ENCODE assay signal across 26 mouse cellular contexts in the genomic region with DNA sequence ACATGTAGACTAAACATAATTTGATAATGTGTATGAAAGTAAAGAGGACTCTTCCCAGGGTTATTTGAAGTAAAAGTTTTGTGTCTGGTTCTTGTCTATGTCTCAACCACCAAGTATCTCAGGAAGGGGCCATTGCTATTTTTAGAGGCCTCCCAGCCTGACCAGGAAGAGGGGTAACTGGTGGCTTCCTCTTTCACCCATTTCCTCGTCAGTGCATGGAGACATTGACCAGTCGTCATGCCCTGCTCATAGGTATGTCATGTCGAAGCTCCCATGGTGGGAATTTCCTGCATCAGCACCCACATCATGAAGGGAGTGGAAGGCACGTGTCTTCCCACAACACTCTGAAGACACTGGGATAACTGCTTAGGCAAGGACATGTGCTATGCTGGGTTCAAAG. TPM values are rescaled to one million over a fixed set of nuclear protein-coding genes. Genes with fewer than 3 reads are reported as not detected.
A peak's percentile ranks its signal among the peaks of the same experiment; 100 is the strongest.
DNase-seq lines count a peak whose midpoint lies in the region; ATAC-seq lines count a peak whose summit lies in the region.
"Had no signal": no experiment of that assay in that cellular context is flagged by ENCODE, and none has a peak within 500 bp of the region (broad histone marks: within the 10 kb centered on the region; RNA-seq: fewer than 3 reads in every experiment).

No protein-coding gene starts in this region.

- H3K27me3 ChIP-seq in heart, embryonic 10.5 days (ENCODE audit: insufficient read depth, poor library complexity, severe bottlenecking) = no peaks in the 10 kb centered on the region
- H3K27me3 ChIP-seq in midbrain, embryonic 11.5 days (ENCODE audit: control insufficient read depth, insufficient read depth, low read length) = no peaks in the 10 kb centered on the region
- H3K27me3 ChIP-seq in midbrain, embryonic 10.5 days (ENCODE audit: low read depth, poor library complexity, severe bottlenecking) = no peaks in the 10 kb centered on the region
- H3K27me3 ChIP-seq in liver, embryonic 15.5 days = no peaks in the 10 kb centered on the region
- H3K27me3 ChIP-seq in hindbrain, embryonic 14.5 days (ENCODE audit: control insufficient read depth, insufficient read depth, low read length) = no peaks in the 10 kb centered on the region
- H3K27me3 ChIP-seq: heart, embryonic 13.5 days; hindbrain, embryonic 13.5 days; midbrain, embryonic 12.5 days; Patski had no signal

- WGBS in heart, embryonic 10.5 days = 35% methylated on average over 4 of the region's 4 CpGs
- WGBS in midbrain, embryonic 11.5 days = 81% methylated on average over 4 of the region's 4 CpGs
- 85% methylated on average over 4 of the region's 4 CpGs for WGBS in midbrain, embryonic 10.5 days
- WGBS in liver, embryonic 15.5 days (ENCODE audit: insufficient replicate concordance) = 8% methylated on average over 4 of the region's 4 CpGs
- 84% methylated on average over 4 of the region's 4 CpGs for WGBS in hindbrain, embryonic 14.5 days

- H3K9me3 ChIP-seq in heart, embryonic 10.5 days = no peaks in the 10 kb centered on the region
- H3K9me3 ChIP-seq in midbrain, embryonic 11.5 days (ENCODE audit: control insufficient read depth, low read length) = no peaks in the 10 kb centered on the region
- H3K9me3 ChIP-seq in midbrain, embryonic 10.5 days (replicated peaks) = no peaks in the 10 kb centered on the region
- no peaks in the 10 kb centered on the region for H3K9me3 ChIP-seq in liver, embryonic 15.5 days (replicated peaks)
- H3K9me3 ChIP-seq in hindbrain, embryonic 14.5 days (ENCODE audit: control insufficient read depth, low read length) = no peaks in the 10 kb centered on the region
- H3K9me3 ChIP-seq: heart, embryonic 13.5 days; hindbrain, embryonic 13.5 days; midbrain, embryonic 12.5 days had no signal

- H3K27ac ChIP-seq in heart, embryonic 10.5 days = peak overlapping the region; percentile 49; the same call in 1 of the 2 replicates
- no peak overlapping the region for H3K27ac ChIP-seq in midbrain, embryonic 11.5 days (ENCODE audit: low read depth, low read length)
- H3K27ac ChIP-seq in midbrain, embryonic 10.5 days (replicated peaks) = no peak overlapping the region
- no peak overlapping the region for H3K27ac ChIP-seq in liver, embryonic 15.5 days (replicated peaks)
- H3K27ac ChIP-seq in hindbrain, embryonic 14.5 days = no peak overlapping the region
- H3K27ac ChIP-seq: heart, embryonic 13.5 days; hindbrain, embryonic 13.5 days; midbrain, embryonic 12.5 days had no signal

- H3K4me2 ChIP-seq in midbrain, embryonic 11.5 days = no peak overlapping the region
- peak overlapping the region; percentile 23 for H3K4me2 ChIP-seq in liver, embryonic 15.5 days
- no peak overlapping the region for H3K4me2 ChIP-seq in hindbrain, embryonic 14.5 days (replicated peaks)
- H3K4me2 ChIP-seq: heart, embryonic 13.5 days; hindbrain, embryonic 13.5 days; lung, embryonic 14.5 days; midbrain, embryonic 12.5 days had no signal

- no peak overlapping the region for H3K4me3 ChIP-seq in heart, embryonic 10.5 days
- no peak overlapping the region for H3K4me3 ChIP-seq in midbrain, embryonic 11.5 days (ENCODE audit: low read depth, low read length)
- H3K4me3 ChIP-seq in midbrain, embryonic 10.5 days = no peak overlapping the region
- no peak overlapping the region for H3K4me3 ChIP-seq in liver, embryonic 15.5 days (replicated peaks)
- no peak overlapping the region for H3K4me3 ChIP-seq in hindbrain, embryonic 14.5 days (replicated peaks; ENCODE audit: low read length)
- H3K4me3 ChIP-seq: heart, embryonic 13.5 days; hindbrain, embryonic 13.5 days; midbrain, embryonic 12.5 days had no signal

- peaks cover 21% of the 10 kb centered on the region for H3K36me3 ChIP-seq in heart, embryonic 10.5 days
- H3K36me3 ChIP-seq in midbrain, embryonic 11.5 days (ENCODE audit: control insufficient read depth, insufficient read depth, low read length) = peaks cover 3% of the 10 kb centered on the region; the same call in 1 of the 2 replicates
- peaks cover 30% of the 10 kb centered on the region for H3K36me3 ChIP-seq in midbrain, embryonic 10.5 days
- peaks cover 4% of the 10 kb centered on the region; the same call in 1 of the 2 replicates for H3K36me3 ChIP-seq in liver, embryonic 15.5 days (replicated peaks)
- peaks cover 29% of the 10 kb centered on the region for H3K36me3 ChIP-seq in hindbrain, embryonic 14.5 days (replicated peaks; ENCODE audit: control insufficient read depth, insufficient read depth)

- no peak for ATAC-seq in midbrain, embryonic 11.5 days (ENCODE audit: low FRiP score)
- no peak for ATAC-seq in liver, embryonic 15.5 days (ENCODE audit: insufficient read depth)
- ATAC-seq in hindbrain, embryonic 14.5 days (ENCODE audit: low FRiP score) = no peak
- ATAC-seq: forebrain, embryonic 14.5 days; inflammation-experienced regulatory T-cells, adult 6 months; Patski had no signal

- peaks cover 27% of the 10 kb centered on the region for H3K4me1 ChIP-seq in heart, embryonic 10.5 days
- peaks cover 8% of the 10 kb centered on the region for H3K4me1 ChIP-seq in midbrain, embryonic 11.5 days (ENCODE audit: control insufficient read depth, insufficient read depth, low read length)
- peaks cover 20% of the 10 kb centered on the region for H3K4me1 ChIP-seq in midbrain, embryonic 10.5 days
- peaks cover 34% of the 10 kb centered on the region for H3K4me1 ChIP-seq in liver, embryonic 15.5 days (replicated peaks)
- peaks cover 9% of the 10 kb centered on the region for H3K4me1 ChIP-seq in hindbrain, embryonic 14.5 days (replicated peaks; ENCODE audit: control insufficient read depth, insufficient read depth, low read length)

- DNase-seq in heart, embryonic 10.5 days (ENCODE audit: low spot score) = no peak
- DNase-seq in heart, postnatal 14 days = no peak
- peak; percentile 6 for DNase-seq in midbrain, embryonic 11.5 days (ENCODE audit: low spot score, missing footprints)
- no peak for DNase-seq in midbrain, embryonic 10.5 days (ENCODE audit: low spot score)
- no peak for DNase-seq in hindbrain, embryonic 14.5 days (ENCODE audit: low spot score)
- no peak for DNase-seq in adrenal gland, adult 2 months
- DNase-seq in spleen, adult 18-20 months = no peak
- DNase-seq: cerebellum, adult 2 months; cerebellum, postnatal 36 days; gastrocnemius, postnatal 10 days; heart, adult 18-20 months; heart, postnatal 36 days; kidney, adult 18-20 months; kidney, postnatal 10 days; lung, embryonic 14.5 days; right cerebral cortex, postnatal 14 days; thymus, postnatal 25 days had no signal

- H3K9ac ChIP-seq in midbrain, embryonic 11.5 days (ENCODE audit: low read length) = no peak overlapping the region
- no peak overlapping the region for H3K9ac ChIP-seq in liver, embryonic 15.5 days
- no peak overlapping the region for H3K9ac ChIP-seq in hindbrain, embryonic 14.5 days
- H3K9ac ChIP-seq: heart, embryonic 13.5 days; hindbrain, embryonic 13.5 days; lung, embryonic 14.5 days; midbrain, embryonic 12.5 days had no signal

- intact Hi-C loops in heart, postnatal 14 days (cut with DNase I) = no loop called here

RNA-seq across cellular contexts. Expression of a gene that starts 2.7 kb away (rescaled TPM):
- polyA plus RNA-seq in heart, embryonic 10.5 days (2016; fragmentation: Nextera tagmentation; extraction: Ambion mirVana) = 10.6 and 13.6 TPM in 2 replicates
- total RNA-seq in heart, postnatal 14 days (2021) = 1 to 10 TPM; 5.5 to 8.1 TPM
- 6.4 and 6.9 TPM in 2 replicates for polyA plus RNA-seq in midbrain, embryonic 11.5 days (2014; fragmentation: Nextera tagmentation; extraction: Ambion mirVana)
- 13.5 and 15.6 TPM in 2 replicates for polyA plus RNA-seq in midbrain, embryonic 10.5 days (2016; fragmentation: Nextera tagmentation; extraction: Ambion mirVana)
- polyA plus RNA-seq in liver, embryonic 15.5 days (2015; fragmentation: Nextera tagmentation; extraction: Ambion mirVana) = 7.8 and 8.7 TPM in 2 replicates
- 7.9 and 9.1 TPM in 2 replicates for polyA plus RNA-seq in hindbrain, embryonic 14.5 days (2014; fragmentation: Nextera tagmentation; extraction: Ambion mirVana)
- 10 to 100 TPM; 21.9 to 38.8 TPM for total RNA-seq in adrenal gland, adult 2 months (2021)
- 21.9 and 22.1 TPM in 2 replicates for polyA plus RNA-seq in adrenal gland, adult 2 months (2012; rRNA removed)

RNA-seq across cellular contexts. Expression of a gene that starts 15.8 kb away (rescaled TPM):
- polyA plus RNA-seq in heart, embryonic 10.5 days (2016; fragmentation: Nextera tagmentation; extraction: Ambion mirVana) = 47.3 and 67.8 TPM in 2 replicates
- total RNA-seq in heart, postnatal 14 days (2021) = 10 to 100 TPM; 12.2 to 13.8 TPM
- polyA plus RNA-seq in midbrain, embryonic 11.5 days (2014; fragmentation: Nextera tagmentation; extraction: Ambion mirVana) = 88.3 and 89.4 TPM in 2 replicates
- polyA plus RNA-seq in midbrain, embryonic 10.5 days (2016; fragmentation: Nextera tagmentation; extraction: Ambion mirVana) = 78.9 and 79.8 TPM in 2 replicates
- polyA plus RNA-seq in liver, embryonic 15.5 days (2015; fragmentation: Nextera tagmentation; extraction: Ambion mirVana) = 5.1 and 6.0 TPM in 2 replicates
- 65.8 and 67.3 TPM in 2 replicates for polyA plus RNA-seq in hindbrain, embryonic 14.5 days (2014; fragmentation: Nextera tagmentation; extraction: Ambion mirVana)
- total RNA-seq in adrenal gland, adult 2 months (2021) = 10 to 100 TPM; 27.2 to 34.0 TPM
- polyA plus RNA-seq in adrenal gland, adult 2 months (2012; rRNA removed) = 17.3 and 26.5 TPM in 2 replicates

RNA-seq across cellular contexts. Expression of a gene that starts 16.1 kb away (rescaled TPM):
- polyA plus RNA-seq in heart, embryonic 10.5 days (2016; fragmentation: Nextera tagmentation; extraction: Ambion mirVana) = 2.4 and 5.4 TPM in 2 replicates
- total RNA-seq in heart, postnatal 14 days (2021) = 1 to 10 TPM in 1 of 2 experiments, under 1 TPM in 1; 0.45 to 1.0 TPM
- polyA plus RNA-seq in midbrain, embryonic 11.5 days (2014; fragmentation: Nextera tagmentation; extraction: Ambion mirVana) = 0.88 and 0.89 TPM in 2 replicates
- polyA plus RNA-seq in midbrain, embryonic 10.5 days (2016; fragmentation: Nextera tagmentation; extraction: Ambion mirVana) = 1.5 and 2.0 TPM in 2 replicates
- polyA plus RNA-seq in liver, embryonic 15.5 days (2015; fragmentation: Nextera tagmentation; extraction: Ambion mirVana) = 13.3 and 17.0 TPM in 2 replicates
- polyA plus RNA-seq in hindbrain, embryonic 14.5 days (2014; fragmentation: Nextera tagmentation; extraction: Ambion mirVana) = 0.19 TPM in 1 of 2 replicates, not detected in the other
- total RNA-seq in adrenal gland, adult 2 months (2021) = 1 to 10 TPM; 1.7 to 3.7 TPM
- polyA plus RNA-seq in adrenal gland, adult 2 months (2012; rRNA removed) = 2.0 and 5.5 TPM in 2 replicates
- total RNA-seq: left cerebral cortex, adult 18-20 months; neutrophil, adult 5-6 weeks had no signal

RNA-seq across cellular contexts. Expression of a gene that starts 57.9 kb away (rescaled TPM):
- polyA plus RNA-seq in heart, embryonic 10.5 days (2016; fragmentation: Nextera tagmentation; extraction: Ambion mirVana) = 24.1 and 38.1 TPM in 2 replicates
- total RNA-seq in heart, postnatal 14 days (2021) = 10 to 100 TPM; 11.4 TPM
- 41.5 and 42.2 TPM in 2 replicates for polyA plus RNA-seq in midbrain, embryonic 11.5 days (2014; fragmentation: Nextera tagmentation; extraction: Ambion mirVana)
- 34.9 and 35.9 TPM in 2 replicates for polyA plus RNA-seq in midbrain, embryonic 10.5 days (2016; fragmentation: Nextera tagmentation; extraction: Ambion mirVana)
- polyA plus RNA-seq in liver, embryonic 15.5 days (2015; fragmentation: Nextera tagmentation; extraction: Ambion mirVana) = 11.0 and 11.4 TPM in 2 replicates
- polyA plus RNA-seq in hindbrain, embryonic 14.5 days (2014; fragmentation: Nextera tagmentation; extraction: Ambion mirVana) = 29.2 and 30.2 TPM in 2 replicates
- total RNA-seq in adrenal gland, adult 2 months (2021) = 10 to 100 TPM; 24.2 to 25.1 TPM
- polyA plus RNA-seq in adrenal gland, adult 2 months (2012; rRNA removed) = 14.1 and 14.7 TPM in 2 replicates

RNA-seq across cellular contexts. Expression of a gene that starts 57.9 kb away (rescaled TPM):
- polyA plus RNA-seq in heart, embryonic 10.5 days (2016; fragmentation: Nextera tagmentation; extraction: Ambion mirVana) = 59.7 and 63.9 TPM in 2 replicates
- total RNA-seq in heart, postnatal 14 days (2021) = 10 to 100 TPM; 18.7 to 20.4 TPM
- polyA plus RNA-seq in midbrain, embryonic 11.5 days (2014; fragmentation: Nextera tagmentation; extraction: Ambion mirVana) = 59.5 and 61.7 TPM in 2 replicates
- 78.9 and 81.6 TPM in 2 replicates for polyA plus RNA-seq in midbrain, embryonic 10.5 days (2016; fragmentation: Nextera tagmentation; extraction: Ambion mirVana)
- polyA plus RNA-seq in liver, embryonic 15.5 days (2015; fragmentation: Nextera tagmentation; extraction: Ambion mirVana) = 20.1 and 21.8 TPM in 2 replicates
- polyA plus RNA-seq in hindbrain, embryonic 14.5 days (2014; fragmentation: Nextera tagmentation; extraction: Ambion mirVana) = 57.4 and 61.9 TPM in 2 replicates
- total RNA-seq in adrenal gland, adult 2 months (2021) = 10 to 100 TPM; 23.0 to 28.1 TPM
- 14.1 and 19.8 TPM in 2 replicates for polyA plus RNA-seq in adrenal gland, adult 2 months (2012; rRNA removed)
